Mouse (Mus musculus) kidney, postnatal 0 days (tissue): Measurements from ENCODE around the gene Cst6. TPM values are rescaled to one million over a fixed set of nuclear protein-coding genes. Genes with fewer than 3 reads are reported as not detected.

Experiments used
- ATAC-seq: fragments of 200-750 bp; cut with Nextera tagmentation; replicated peaks from 2 replicates; pipeline ENCODE4 v1.8.0; 2017; ENCODE audit warnings: low read depth, moderate number of reproducible peaks, moderate TSS enrichment, moderate library complexity; ENCODE audit not compliant: low FRiP score
- DNase-seq: peaks from one replicate; pipeline ENCODE4 v3.0.0-alpha.2; 2016; ENCODE audit warnings: low spot score
- H3K27ac ChIP-seq: fragments of 300-500 bp; sonication (generic); 2 replicates; pipeline ENCODE4 v1.5.1; 2014; ENCODE audit warnings: mild to moderate bottlenecking
- H3K27me3 ChIP-seq: fragments of 300-500 bp; sonication (generic); 2 replicates; pipeline ENCODE4 v1.6.1; 2014; ENCODE audit warnings: low read length, mixed read lengths; ENCODE audit not compliant: insufficient read depth
- H3K36me3 ChIP-seq: fragments of 300-500 bp; sonication (generic); 2 replicates; pipeline ENCODE4 v1.6.1; 2014; ENCODE audit warnings: low read length, mixed read lengths; ENCODE audit not compliant: insufficient read depth
- H3K4me1 ChIP-seq: fragments of 300-500 bp; sonication (generic); replicated peaks from 2 replicates; pipeline ENCODE4 v1.6.1; 2014; ENCODE audit warnings: antibody characterized with exemption, low read length, mixed read lengths; ENCODE audit not compliant: insufficient read depth
- H3K4me2 ChIP-seq: fragments of 300-500 bp; sonication (generic); 2 replicates; pipeline ENCODE4 v1.6.1; 2014; ENCODE audit warnings: mild to moderate bottlenecking, low read length, moderate library complexity, mixed read lengths
- H3K4me3 ChIP-seq: fragments of 300-500 bp; sonication (generic); replicated peaks from 2 replicates; pipeline ENCODE4 v1.5.1; 2014; ENCODE audit warnings: low read depth, low read length
- H3K9ac ChIP-seq: fragments of 300-500 bp; sonication (generic); 2 replicates; pipeline ENCODE4 v1.6.1; 2014; ENCODE audit warnings: low read depth, low read length
- H3K9me3 ChIP-seq: fragments of 300-500 bp; sonication (generic); replicated peaks from 2 replicates; pipeline ENCODE4 v1.6.1; 2016; ENCODE audit warnings: low read length, inconsistent platforms, mixed read lengths
- CTCF ChIP-seq: IDR thresholded peaks from 2 replicates; pipeline ENCODE4 v1.5.1; 2016; ENCODE audit warnings: antibody characterized with exemption, low read depth, mild to moderate bottlenecking, moderate library complexity
- WGBS: fragments of 180-500 bp; shearing (Covaris S2); extraction: QIAGEN DNeasy Blood & Tissue Kit; methylation state at CpG from one replicate; pipeline ENCODE4 v1.1.7; 2014; 5-methylcytosine and 5-hydroxymethylcytosine counted together
- polyA plus RNA-seq: library from polyadenylated mRNA; unstranded; fragments of >200 nt; fragmentation: Nextera tagmentation; extraction: Ambion mirVana; gene quantifications from 2 replicates; pipeline ENCODE4 v1.2.1, GENCODE M21; 2015

Gene Cst6
- polyA plus RNA-seq, 1 experiment from 2014 or later = 1.5 TPM

DNA sequence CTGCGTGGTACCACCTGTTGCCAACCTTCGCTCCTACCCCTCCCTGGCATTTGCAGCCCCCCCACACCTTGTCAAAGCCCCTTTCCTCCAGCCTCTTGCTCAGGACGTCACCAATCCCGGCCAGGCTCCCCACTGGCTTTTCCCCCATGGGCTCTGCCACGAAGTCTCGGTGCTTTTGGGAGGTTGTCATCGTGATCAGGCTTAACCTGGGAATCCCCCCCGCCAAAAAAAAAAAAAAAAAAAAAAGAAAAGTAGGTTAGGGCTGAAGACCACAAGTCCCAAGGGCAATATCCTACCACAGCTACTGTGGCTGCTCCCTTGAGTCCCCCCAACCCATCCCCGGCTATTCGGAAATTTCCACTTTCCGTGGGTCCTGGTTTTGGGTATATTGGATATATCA, 16.4 kb upstream of the Cst6 start:
- DNase-seq (no peak), ATAC-seq (no peak)
- Histone ChIP-seq H3K4me2 (peak overlapping the region; percentile 74), H3K36me3 (peaks cover 26% of the 10 kb centered on the region), H3K9ac (peak overlapping the region; percentile 73; the same call in 1 of the 2 replicates), H3K4me3 (peak overlapping the region; percentile 86), H3K27me3 (no peaks in the 10 kb centered on the region), H3K4me1 (peaks cover 13% of the 10 kb centered on the region; the same call in 1 of the 2 replicates), H3K9me3 (no peaks in the 10 kb centered on the region), H3K27ac (peak overlapping the region; percentile 95; the same call in 1 of the 2 replicates)
- no peak for TF ChIP-seq CTCF
- 22% methylated on average over 11 of the region's 11 CpGs for WGBS

DNA sequence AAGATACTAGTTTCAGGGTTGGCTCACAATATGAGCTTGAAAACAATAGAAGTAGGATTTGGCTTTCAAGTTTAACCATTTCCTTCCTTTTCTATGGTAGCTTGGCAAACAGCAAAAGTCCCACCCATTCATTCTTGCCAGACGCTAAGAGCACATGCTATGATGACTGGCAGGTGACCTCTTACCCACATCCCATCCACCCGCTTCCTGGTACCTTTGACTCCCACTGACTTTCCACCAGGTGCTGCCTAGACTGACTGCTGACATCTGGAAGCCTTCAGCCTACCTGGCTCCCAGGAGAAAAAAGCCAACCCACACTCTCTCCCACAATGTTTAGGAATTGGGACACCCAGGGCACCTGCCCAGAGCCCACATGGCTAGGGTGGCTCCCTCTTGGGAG, 14.8 kb upstream of the Cst6 start:
- Histone ChIP-seq H3K9ac (no peak overlapping the region), H3K9me3 (no peaks in the 10 kb centered on the region), H3K4me3 (no peak overlapping the region), H3K4me1 (peaks cover 13% of the 10 kb centered on the region; the same call in 1 of the 2 replicates), H3K27me3 (no peaks in the 10 kb centered on the region), H3K36me3 (peaks cover 12% of the 10 kb centered on the region; the same call in 1 of the 2 replicates), H3K27ac (no peak overlapping the region), H3K4me2 (no peak overlapping the region)
- ATAC-seq = no peak
- DNase-seq = no peak
- 88% methylated on average over 2 of the region's 2 CpGs for WGBS
- TF ChIP-seq CTCF = no peak

GRCm38 (mm10) chr19:5362186-5362585, 12.8 kb upstream of the Cst6 start:
- H3K27ac ChIP-seq = no peak overlapping the region
- H3K4me1 ChIP-seq = 0 out of 2 replicates have a peak, but pooled peaks cover 5% of the 10 kb centered on the region
- ATAC-seq (no peak), DNase-seq (no peak)
- no peak overlapping the region for H3K4me3 ChIP-seq
- H3K4me2 ChIP-seq = no peak overlapping the region
- H3K9me3 ChIP-seq = no peaks in the 10 kb centered on the region
- WGBS = 82% methylated on average over 2 of the region's 2 CpGs
- H3K27me3 ChIP-seq = no peaks in the 10 kb centered on the region
- no peak overlapping the region for H3K9ac ChIP-seq
- no peak for TF ChIP-seq CTCF
- 0 out of 2 replicates have a peak, but pooled peaks cover 3% of the 10 kb centered on the region for H3K36me3 ChIP-seq

DNA sequence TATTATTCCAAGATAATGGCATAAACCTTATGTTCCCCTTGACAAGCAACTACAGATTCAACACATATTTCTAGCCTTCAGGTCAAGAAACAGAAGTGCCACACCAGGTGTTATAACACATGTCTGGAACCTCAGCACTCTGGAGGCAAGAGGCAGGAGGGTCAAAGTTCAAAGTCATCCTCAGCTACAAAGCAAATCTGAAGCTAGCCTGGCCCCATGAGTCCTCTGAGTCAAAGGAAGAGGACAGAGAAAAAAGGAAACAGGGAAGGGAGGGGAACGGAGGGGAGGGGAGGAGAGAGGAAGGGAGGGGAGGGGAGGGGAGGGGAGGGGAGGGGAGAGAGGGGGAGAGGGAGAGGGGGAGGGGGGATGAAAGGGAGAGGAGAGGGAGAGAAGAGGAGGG, 6.7 kb upstream of the Cst6 start:
- peak; percentile 10 for DNase-seq
- H3K36me3 ChIP-seq = no peaks in the 10 kb centered on the region
- TF ChIP-seq CTCF = no peak
- no peak overlapping the region for H3K4me3 ChIP-seq
- H3K4me2 ChIP-seq = no peak overlapping the region
- ATAC-seq = no peak
- H3K4me1 ChIP-seq = no peaks in the 10 kb centered on the region
- no CpG with 5 or more reads among the region's 1 CpGs for WGBS
- no peaks in the 10 kb centered on the region for H3K27me3 ChIP-seq
- H3K27ac ChIP-seq = no peak overlapping the region
- no peak overlapping the region for H3K9ac ChIP-seq
- no peaks in the 10 kb centered on the region for H3K9me3 ChIP-seq

GRCm38 (mm10) chr19:5353609-5354008, 4.2 kb upstream of the Cst6 start:
- Histone ChIP-seq H3K9me3 (no peaks in the 10 kb centered on the region), H3K36me3 (no peaks in the 10 kb centered on the region), H3K4me1 (no peaks in the 10 kb centered on the region), H3K27ac (no peak overlapping the region), H3K9ac (no peak overlapping the region), H3K4me3 (no peak overlapping the region), H3K27me3 (no peaks in the 10 kb centered on the region), H3K4me2 (no peak overlapping the region)
- 64% methylated on average over 2 of the region's 2 CpGs for WGBS
- TF ChIP-seq CTCF = no peak
- no peak for DNase-seq
- ATAC-seq = no peak

DNA sequence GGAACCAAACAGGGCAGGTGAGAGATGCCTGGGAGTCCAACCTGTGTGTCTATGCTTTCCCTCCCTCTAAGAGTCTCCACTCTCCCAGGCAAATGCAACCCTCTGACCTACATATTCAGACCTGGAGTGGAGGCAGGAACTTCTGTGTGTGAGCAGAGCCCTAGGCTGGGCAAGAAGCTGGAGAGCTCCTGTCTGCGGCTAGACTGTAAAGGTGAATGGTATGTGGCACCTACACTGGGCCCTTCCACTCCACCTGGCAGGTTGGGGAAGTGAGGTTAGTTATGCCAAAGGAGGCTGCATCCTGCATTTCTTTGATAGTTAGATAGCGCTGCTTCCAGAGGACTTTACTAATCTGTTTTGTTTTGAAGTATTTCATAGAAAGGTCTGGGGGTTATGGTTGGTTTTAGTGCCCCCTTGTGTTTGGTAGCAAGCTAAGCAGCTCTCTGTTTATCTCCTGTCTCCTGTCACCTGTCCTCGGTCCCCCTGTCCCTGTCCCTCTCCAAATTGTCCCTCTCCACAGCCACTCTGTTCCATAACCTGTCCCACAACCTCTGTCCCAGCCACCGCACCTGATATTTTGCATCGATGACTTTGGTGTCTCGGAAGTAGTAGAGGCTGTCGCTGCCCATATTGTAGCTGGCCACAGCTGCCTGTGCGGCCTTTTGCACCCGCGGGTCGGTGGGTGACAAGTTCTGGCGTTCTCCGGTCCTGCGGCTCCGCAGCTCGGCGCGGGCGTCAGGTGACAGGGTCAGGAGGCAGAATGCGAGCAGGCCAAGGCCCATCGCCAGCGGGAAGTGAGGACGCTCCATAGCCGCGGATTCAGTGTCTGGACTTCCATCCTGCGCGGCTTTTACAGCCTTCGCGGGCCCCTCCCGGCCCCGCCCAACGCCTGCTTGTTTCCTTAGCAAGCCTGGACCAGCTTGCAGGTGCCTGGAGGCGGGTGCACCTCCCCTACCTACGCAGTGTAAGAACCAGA, 560 bp downstream of the Cst6 start:
- WGBS = 4% methylated on average over 34 of the region's 34 CpGs
- Histone ChIP-seq H3K4me2 (peak overlapping the region; percentile 78), H3K9me3 (no peaks in the 10 kb centered on the region), H3K4me1 (no peaks in the 10 kb centered on the region), H3K27me3 (no peaks in the 10 kb centered on the region), H3K9ac (peak overlapping the region; percentile 51), H3K4me3 (peak overlapping the region; percentile 30), H3K27ac (no peak overlapping the region), H3K36me3 (no peaks in the 10 kb centered on the region)
- peak; percentile 68 for TF ChIP-seq CTCF
- ATAC-seq (peak; percentile 47), DNase-seq (peak; percentile 82)
